Mouse (Mus musculus): ENCODE results near the gene Cd274.

Cd274 gene

GRCm38 (mm10) chr19:29422013-29422645 lies 54.9 kb downstream of the Cd274 start:
- DNase-seq (ENCODE audit: extremely low read depth, insufficient read length, low spot score), result no peak

- DNase-seq (ENCODE audit: extremely low read depth, insufficient read length, low spot score), result no peak
Measured at GRCm38 (mm10) chr19:29422796-29423195, 55.5 kb downstream of the Cd274 start.

DNA sequence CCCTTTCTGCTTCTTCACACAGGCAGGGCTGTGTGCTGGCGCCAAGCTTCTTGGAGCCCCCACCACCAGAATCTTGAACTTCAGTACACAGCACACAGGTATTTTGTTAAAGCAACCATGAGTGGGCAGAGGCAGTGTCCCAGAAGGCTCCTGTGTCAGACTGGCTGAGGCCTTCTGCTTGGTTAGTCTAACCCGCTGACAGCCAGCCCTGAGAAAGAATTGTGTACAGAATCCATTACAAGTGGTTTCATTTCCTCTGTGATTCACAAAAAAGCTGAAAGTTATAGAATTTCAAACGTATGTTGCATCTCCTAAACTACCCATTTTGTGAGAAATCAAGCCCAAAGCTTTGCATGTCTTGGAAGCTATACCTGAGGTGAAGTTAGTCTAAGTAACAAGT lies 63.3 kb downstream of the Cd274 start:
- DNase-seq (ENCODE audit: extremely low read depth, insufficient read length, low spot score), result no peak

GRCm38 (mm10) chr19:29430953-29431352 lies 63.7 kb downstream of the Cd274 start:
- no peak for DNase-seq (ENCODE audit: extremely low read depth, insufficient read length, low spot score)

- DNase-seq (ENCODE audit: extremely low read depth, insufficient read length, low spot score), result no peak
Measured at GRCm38 (mm10) chr19:29436793-29437479, 69.7 kb downstream of the Cd274 start.
